Mouse (Mus musculus) liver, embryonic 15.5 days (tissue): ENCODE measurements around the gene Ntsr1. TPM values are rescaled to one million over a fixed set of nuclear protein-coding genes. Genes with fewer than 3 reads are reported as not detected.

Experiments used
- ATAC-seq: fragments of 200-750 bp; cut with Nextera tagmentation; 2 replicates; pipeline ENCODE4 v1.8.0; 2017; ENCODE audit warnings: moderate number of reproducible peaks, mild to moderate bottlenecking, moderate library complexity; ENCODE audit not compliant: insufficient read depth
- H3K27ac ChIP-seq: fragments of 300-500 bp; sonication (generic); replicated peaks from 2 replicates; pipeline ENCODE4 v1.5.1; 2015; ENCODE audit warnings: mild to moderate bottlenecking, inconsistent platforms
- H3K27me3 ChIP-seq: fragments of 300-500 bp; sonication (generic); 2 replicates; pipeline ENCODE4 v1.6.1; 2015; ENCODE audit warnings: mild to moderate bottlenecking, inconsistent platforms
- H3K36me3 ChIP-seq: fragments of 300-500 bp; sonication (generic); replicated peaks from 2 replicates; pipeline ENCODE4 v1.6.1; 2015; ENCODE audit warnings: moderate library complexity, mild to moderate bottlenecking, inconsistent platforms
- H3K4me1 ChIP-seq: fragments of 300-500 bp; sonication (generic); replicated peaks from 2 replicates; pipeline ENCODE4 v1.6.1; 2015; ENCODE audit warnings: inconsistent platforms
- H3K4me2 ChIP-seq: fragments of 300-500 bp; sonication (generic); 2 replicates; pipeline ENCODE4 v1.6.1; 2015; ENCODE audit warnings: moderate library complexity, mild to moderate bottlenecking, inconsistent platforms
- H3K4me3 ChIP-seq: fragments of 300-500 bp; sonication (generic); replicated peaks from 2 replicates; pipeline ENCODE4 v1.5.1; 2015; ENCODE audit warnings: mild to moderate bottlenecking, inconsistent platforms
- H3K9ac ChIP-seq: fragments of 300-500 bp; sonication (generic); 2 replicates; pipeline ENCODE4 v1.6.1; 2015; ENCODE audit warnings: moderate library complexity, mild to moderate bottlenecking, inconsistent platforms
- H3K9me3 ChIP-seq: fragments of 300-500 bp; sonication (generic); replicated peaks from 2 replicates; pipeline ENCODE4 v1.6.1; 2016; ENCODE audit warnings: inconsistent platforms
- whole genome bisulfite sequencing: fragments of 180-500 bp; shearing (Covaris S2); methylation state at CpG from one replicate; pipeline ENCODE4 v1.1.7; 2015; ENCODE audit warnings: mixed read lengths; ENCODE audit not compliant: insufficient replicate concordance; 5-methylcytosine and 5-hydroxymethylcytosine counted together
- polyA plus RNA-seq: library from polyadenylated mRNA; unstranded; fragments of >200 nt; fragmentation: Nextera tagmentation; extraction: Ambion mirVana; gene quantifications from 2 replicates; pipeline ENCODE4 v1.2.1, GENCODE M21; 2015

Ntsr1 gene
- polyA plus RNA-seq, result 0.06 TPM in 2 replicates

GRCm38 (mm10) chr2:180499741-180500140 lies at the start of gene Ntsr1:
Gene Ntsr1, plus strand, starts transcription at chr2:180499976.
- H3K36me3 ChIP-seq, result no peaks in the 10 kb centered on the region
- peaks cover 49% of the 10 kb centered on the region for H3K27me3 ChIP-seq
- no peaks in the 10 kb centered on the region for H3K4me1 ChIP-seq
- H3K27ac ChIP-seq, result no peak within 1 kb of the TSS
- no peak within 1 kb of the TSS for H3K4me3 ChIP-seq
- WGBS, result 2% methylated on average over 30 of the region's 30 CpGs
- H3K9ac ChIP-seq, result no peak within 1 kb of the TSS
- no peaks in the 10 kb centered on the region for H3K9me3 ChIP-seq
- H3K4me2 ChIP-seq, result no peak within 1 kb of the TSS
- ATAC-seq, result no peak

- no peak overlapping the region for H3K9ac ChIP-seq
- peaks cover 2% of the 10 kb centered on the region for H3K4me1 ChIP-seq
- no peak overlapping the region for H3K4me3 ChIP-seq
- ATAC-seq, result no peak
- no peak overlapping the region for H3K4me2 ChIP-seq
- H3K27me3 ChIP-seq, result peaks cover 20% of the 10 kb centered on the region
- H3K9me3 ChIP-seq, result no peaks in the 10 kb centered on the region
- WGBS, result 61% methylated on average over 5 of the region's 5 CpGs
- no peak overlapping the region for H3K27ac ChIP-seq
- no peaks in the 10 kb centered on the region for H3K36me3 ChIP-seq
These were observed 49.2 kb upstream of the Ntsr1 start for GRCm38 (mm10) chr2:180450529-180450928.

- no peaks in the 10 kb centered on the region for H3K36me3 ChIP-seq
- 1% methylated on average over 65 of the region's 65 CpGs for WGBS
- peaks cover 70% of the 10 kb centered on the region for H3K27me3 ChIP-seq
- ATAC-seq, result peak; percentile 91
- H3K9me3 ChIP-seq, result no peaks in the 10 kb centered on the region
- no peak within 1 kb of the TSS for H3K27ac ChIP-seq
- H3K4me3 ChIP-seq, result peak within 1 kb of the TSS; percentile 52
- H3K4me1 ChIP-seq, result peaks cover 17% of the 10 kb centered on the region
- H3K9ac ChIP-seq, result no peak within 1 kb of the TSS
- peak within 1 kb of the TSS; percentile 72 for H3K4me2 ChIP-seq
These were observed 43.8 kb upstream of the Ntsr1 start, which contains the start of gene Slco4a1 for GRCm38 (mm10) chr2:180455723-180456698. Gene Slco4a1, plus strand, starts transcription at chr2:180456245.

GRCm38 (mm10) chr2:180456705-180457104 lies 43.1 kb upstream of the Ntsr1 start:
- peaks cover 17% of the 10 kb centered on the region for H3K4me1 ChIP-seq
- no peak for ATAC-seq
- H3K4me2 ChIP-seq, result peak overlapping the region; percentile 72
- H3K9ac ChIP-seq, result no peak overlapping the region
- no peaks in the 10 kb centered on the region for H3K9me3 ChIP-seq
- peaks cover 71% of the 10 kb centered on the region for H3K27me3 ChIP-seq
- no peaks in the 10 kb centered on the region for H3K36me3 ChIP-seq
- H3K4me3 ChIP-seq, result peak overlapping the region; percentile 52
- H3K27ac ChIP-seq, result no peak overlapping the region
- WGBS, result 2% methylated on average over 28 of the region's 28 CpGs

GRCm38 (mm10) chr2:180457680-180458079 lies 42.1 kb upstream of the Ntsr1 start:
- 49% methylated on average over 2 of the region's 2 CpGs for whole genome bisulfite sequencing
- no peak overlapping the region for H3K4me3 ChIP-seq
- no peak overlapping the region for H3K27ac ChIP-seq
- H3K9me3 ChIP-seq, result no peaks in the 10 kb centered on the region
- no peak overlapping the region for H3K9ac ChIP-seq
- H3K4me1 ChIP-seq, result peaks cover 17% of the 10 kb centered on the region
- no peaks in the 10 kb centered on the region for H3K36me3 ChIP-seq
- peaks cover 68% of the 10 kb centered on the region for H3K27me3 ChIP-seq
- H3K4me2 ChIP-seq, result no peak overlapping the region
- ATAC-seq, result no peak

GRCm38 (mm10) chr2:180459437-180459836 lies 40.3 kb upstream of the Ntsr1 start:
- Histone ChIP-seq H3K36me3 (no peaks in the 10 kb centered on the region), H3K27ac (no peak overlapping the region), H3K4me2 (no peak overlapping the region), H3K9ac (no peak overlapping the region), H3K4me1 (peaks cover 17% of the 10 kb centered on the region), H3K27me3 (peaks cover 71% of the 10 kb centered on the region), H3K9me3 (no peaks in the 10 kb centered on the region), H3K4me3 (no peak overlapping the region)
- no peak for ATAC-seq
- 60% methylated on average over 4 of the region's 4 CpGs for WGBS

GRCm38 (mm10) chr2:180460801-180461200 lies 39.0 kb upstream of the Ntsr1 start:
- no peak for ATAC-seq
- H3K4me2 ChIP-seq, result no peak overlapping the region
- no peaks in the 10 kb centered on the region for H3K36me3 ChIP-seq
- peaks cover 13% of the 10 kb centered on the region for H3K4me1 ChIP-seq
- 55% methylated on average over 8 of the region's 8 CpGs for WGBS
- no peak overlapping the region for H3K9ac ChIP-seq
- no peaks in the 10 kb centered on the region for H3K9me3 ChIP-seq
- H3K27ac ChIP-seq, result no peak overlapping the region
- H3K27me3 ChIP-seq, result peaks cover 66% of the 10 kb centered on the region
- no peak overlapping the region for H3K4me3 ChIP-seq

- Histone ChIP-seq H3K27ac (no peak overlapping the region), H3K4me2 (no peak overlapping the region), H3K27me3 (peaks cover 53% of the 10 kb centered on the region), H3K9ac (no peak overlapping the region), H3K36me3 (no peaks in the 10 kb centered on the region), H3K9me3 (no peaks in the 10 kb centered on the region), H3K4me3 (no peak overlapping the region), H3K4me1 (no peaks in the 10 kb centered on the region)
- no peak for ATAC-seq
- WGBS, result 56% methylated on average over 8 of the region's 8 CpGs
These were observed 37.2 kb upstream of the Ntsr1 start for GRCm38 (mm10) chr2:180462593-180462992.

GRCm38 (mm10) chr2:180466505-180466904 lies 33.3 kb upstream of the Ntsr1 start:
- WGBS, result 72% methylated on average over 7 of the region's 7 CpGs
- Histone ChIP-seq H3K4me2 (no peak overlapping the region), H3K27ac (no peak overlapping the region), H3K9me3 (no peaks in the 10 kb centered on the region), H3K4me3 (no peak overlapping the region), H3K4me1 (no peaks in the 10 kb centered on the region), H3K9ac (no peak overlapping the region), H3K27me3 (peaks cover 21% of the 10 kb centered on the region), H3K36me3 (no peaks in the 10 kb centered on the region)
- ATAC-seq, result no peak

- 75% methylated on average over 8 of the region's 8 CpGs for WGBS
- H3K27ac ChIP-seq, result no peak overlapping the region
- no peaks in the 10 kb centered on the region for H3K9me3 ChIP-seq
- no peak overlapping the region for H3K9ac ChIP-seq
- H3K4me2 ChIP-seq, result no peak overlapping the region
- no peak for ATAC-seq
- H3K27me3 ChIP-seq, result peaks cover 21% of the 10 kb centered on the region
- H3K4me3 ChIP-seq, result no peak overlapping the region
- 0 out of 2 replicates have a peak, but pooled peaks cover 4% of the 10 kb centered on the region for H3K4me1 ChIP-seq
- H3K36me3 ChIP-seq, result no peaks in the 10 kb centered on the region
These were observed 30.9 kb upstream of the Ntsr1 start for GRCm38 (mm10) chr2:180468871-180469270.

GRCm38 (mm10) chr2:180469768-180470167 lies 30.0 kb upstream of the Ntsr1 start:
- ATAC-seq, result no peak
- 69% methylated on average over 9 of the region's 9 CpGs for WGBS
- Histone ChIP-seq H3K4me3 (no peak overlapping the region), H3K4me1 (0 out of 2 replicates have a peak, but pooled peaks cover 4% of the 10 kb centered on the region), H3K9ac (no peak overlapping the region), H3K9me3 (no peaks in the 10 kb centered on the region), H3K4me2 (no peak overlapping the region), H3K27ac (no peak overlapping the region), H3K36me3 (no peaks in the 10 kb centered on the region), H3K27me3 (peaks cover 13% of the 10 kb centered on the region)
